In the genomic region with DNA sequence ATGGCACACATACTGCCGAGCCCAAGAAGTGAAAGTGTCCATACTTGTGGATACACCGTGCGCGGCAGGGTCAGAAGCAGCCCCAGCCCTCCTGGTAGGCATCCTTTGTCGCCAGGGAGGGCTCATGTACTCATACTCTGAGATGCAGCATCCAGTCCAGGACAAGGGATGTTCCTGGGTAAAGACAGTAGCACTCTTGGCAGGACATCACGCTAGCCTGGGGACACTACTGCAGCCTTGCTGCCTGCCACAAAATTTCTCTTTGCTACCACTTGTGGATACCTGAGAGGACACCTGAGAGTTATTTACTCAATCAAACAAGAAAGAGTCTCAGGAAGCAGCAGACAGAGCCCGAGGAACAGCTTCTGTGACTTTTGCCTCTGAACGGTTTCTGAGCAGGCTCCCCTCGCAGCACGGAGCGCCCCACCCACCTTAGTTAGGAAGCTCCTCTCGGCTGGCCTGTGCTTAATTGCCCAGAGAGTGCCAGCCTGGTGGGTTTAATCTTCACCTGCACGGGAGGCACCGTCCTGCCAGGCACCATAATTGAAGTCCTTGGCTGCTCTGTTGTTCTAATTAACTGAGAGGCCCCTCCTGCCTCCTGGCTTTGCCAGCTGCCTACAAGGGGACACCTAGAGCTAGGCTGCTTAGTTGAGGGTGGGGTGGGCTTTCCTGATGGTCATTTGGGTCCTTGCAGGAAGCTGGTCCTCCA, we compare ENCODE assay signal across 18 mouse cellular contexts. TPM values are rescaled to one million over a fixed set of nuclear protein-coding genes. Genes with fewer than 3 reads are reported as not detected.
"Had no signal": no experiment of that assay in that cellular context is flagged by ENCODE, and none has a peak within 500 bp of the region (broad histone marks: within the 10 kb centered on the region; RNA-seq: fewer than 3 reads in every experiment).

No protein-coding gene starts in this region.

- H3K4me1 ChIP-seq: kidney, embryonic 15.5 days; liver, embryonic 13.5 days; lung, embryonic 15.5 days had no signal

- H3K36me3 ChIP-seq: kidney, embryonic 15.5 days; limb, embryonic 12.5 days; liver, embryonic 13.5 days; lung, embryonic 15.5 days; midbrain, embryonic 12.5 days had no signal

- H3K9me3 ChIP-seq: kidney, embryonic 15.5 days; limb, embryonic 12.5 days; liver, embryonic 13.5 days; lung, embryonic 15.5 days; midbrain, embryonic 12.5 days had no signal

- ATAC-seq: liver, postnatal 0 days had no signal

- H3K4me2 ChIP-seq: kidney, embryonic 15.5 days; limb, embryonic 12.5 days; liver, embryonic 13.5 days; lung, embryonic 15.5 days; midbrain, embryonic 12.5 days had no signal

- H3K9ac ChIP-seq: kidney, embryonic 15.5 days; limb, embryonic 12.5 days; liver, embryonic 13.5 days; liver, postnatal 0 days; lung, embryonic 15.5 days; midbrain, embryonic 12.5 days had no signal

- H3K27ac ChIP-seq: kidney, embryonic 15.5 days; limb, embryonic 12.5 days; liver, embryonic 13.5 days; lung, embryonic 15.5 days; macrophage; midbrain, embryonic 12.5 days had no signal

- DNase-seq: kidney, postnatal 14 days; layer of hippocampus, adult 9-11 months; liver; liver, embryonic 13.5 days; liver, postnatal 0 days; lung, postnatal 14 days; retina, postnatal 1 day; right cerebral cortex, postnatal 4 days; spleen, adult 18-20 months; thymus, adult 18-20 months; thymus, postnatal 14 days had no signal

- H3K4me3 ChIP-seq: kidney, embryonic 15.5 days; limb, embryonic 12.5 days; liver, embryonic 13.5 days; lung, embryonic 15.5 days; midbrain, embryonic 12.5 days; myocyte had no signal

RNA-seq across cellular contexts. Expression of gene Ppp2r2c, which starts 44.4 kb away (rescaled TPM):
- total RNA-seq: megakaryocyte-erythroid progenitor cell, adult 5-6 weeks had no signal
- polyA plus RNA-seq: liver, postnatal 0 days; macrophage had no signal
